Mouse (Mus musculus): ENCODE results near the gene Dpp7. TPM values are rescaled to one million over a fixed set of nuclear protein-coding genes. Genes with fewer than 3 reads are reported as not detected.

The Dpp7 gene
- total and polyA plus RNA-seq, 3 experiments = 24.6 to 25.9 TPM; not detected in 1

DNA sequence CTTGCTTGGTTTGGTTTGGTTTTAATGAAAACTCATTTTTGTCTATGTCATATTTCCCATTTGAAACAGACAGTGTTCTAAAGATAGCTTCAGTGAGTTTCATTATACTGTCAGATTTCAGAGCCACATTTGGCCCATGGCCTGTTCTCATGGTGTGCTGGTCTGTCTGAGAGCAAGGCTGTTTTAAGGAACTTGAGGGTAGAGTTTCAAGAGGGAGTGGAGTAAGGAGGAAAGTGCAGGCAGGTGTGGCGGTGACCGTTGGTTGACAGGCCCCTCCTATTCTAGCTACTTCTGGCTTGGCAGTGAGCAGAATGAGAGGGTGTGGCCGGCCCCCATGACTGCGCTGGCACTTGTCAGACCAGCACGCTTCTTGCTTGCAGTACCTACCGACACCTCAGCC is 17.9 kb downstream of the Dpp7 start:
- H3K27ac ChIP-seq (ENCODE audit: control insufficient read depth, low read depth, low read length) = no peak overlapping the region
- no peaks in the 10 kb centered on the region for H3K9me3 ChIP-seq (replicated peaks; ENCODE audit: insufficient read depth, low read length)
- H3K9ac ChIP-seq (ENCODE audit: control insufficient read depth, low read depth, low read length, poor library complexity, severe bottlenecking) = no peak overlapping the region
- peaks cover 10 to 13% of the 10 kb centered on the region in 2 experiments for H3K36me3 ChIP-seq (ENCODE audit: control insufficient read depth in 1 of 2, insufficient read depth in 2 of 2, low read length in 2 of 2)
- DNase-seq (ENCODE audit: low read depth, low spot score) = no peak
- TF ChIP-seq MEF2A (IDR thresholded peaks at IDR 0.05; ENCODE audit: extremely low read depth, insufficient replicate concordance, low read depth, low read length, poor library complexity, severe bottlenecking) (no peak), RAD21 (IDR thresholded peaks at IDR 0.05; ENCODE audit: low read depth, low read length) (no peak)
- no peaks in the 10 kb centered on the region for H3K27me3 ChIP-seq (ENCODE audit: control insufficient read depth in 1 of 2, insufficient read depth in 2 of 2, low read length in 2 of 2)
- H3K4me1 ChIP-seq (ENCODE audit: control insufficient read depth in 1 of 2, insufficient read depth in 2 of 2, low read length in 2 of 2) = peaks cover 1 to 9% of the 10 kb centered on the region in 2 experiments; a peak in 3 of 4 replicates
- H3K79me2 ChIP-seq (ENCODE audit: control insufficient read depth, insufficient read depth, low read length, poor library complexity) = peaks cover 10% of the 10 kb centered on the region
- H3K4me3 ChIP-seq (ENCODE audit: control insufficient read depth in 1 of 2, insufficient read depth in 1 of 2, low read depth in 2 of 2, low read length in 2 of 2) = no peak overlapping the region

DNA sequence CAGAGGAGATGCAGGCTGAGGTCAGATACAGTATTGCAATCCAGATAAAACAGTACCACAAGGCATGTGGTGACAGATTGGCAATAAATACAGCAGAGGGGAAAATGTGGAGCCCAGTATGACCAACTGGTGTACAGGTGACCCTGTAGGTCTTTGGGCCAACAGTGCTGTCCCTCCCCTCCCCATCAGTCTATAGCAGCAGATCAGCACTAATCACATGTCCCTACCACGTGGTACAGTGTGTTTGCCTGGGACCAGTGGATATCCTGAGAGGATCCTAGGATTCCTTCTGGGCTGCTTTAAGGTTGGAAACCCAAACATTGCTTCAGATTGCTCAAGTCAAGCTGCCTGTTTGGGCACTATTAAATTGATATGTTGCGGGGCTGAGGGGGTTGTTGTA is 22.6 kb downstream of the Dpp7 start:
- peaks cover 3 to 15% of the 10 kb centered on the region in 2 experiments; a peak in 3 of 4 replicates for H3K4me1 ChIP-seq (ENCODE audit: control insufficient read depth in 1 of 2, insufficient read depth in 2 of 2, low read length in 2 of 2)
- peaks cover 8 to 15% of the 10 kb centered on the region in 2 experiments for H3K36me3 ChIP-seq (ENCODE audit: control insufficient read depth in 1 of 2, insufficient read depth in 2 of 2, low read length in 2 of 2)

DNA sequence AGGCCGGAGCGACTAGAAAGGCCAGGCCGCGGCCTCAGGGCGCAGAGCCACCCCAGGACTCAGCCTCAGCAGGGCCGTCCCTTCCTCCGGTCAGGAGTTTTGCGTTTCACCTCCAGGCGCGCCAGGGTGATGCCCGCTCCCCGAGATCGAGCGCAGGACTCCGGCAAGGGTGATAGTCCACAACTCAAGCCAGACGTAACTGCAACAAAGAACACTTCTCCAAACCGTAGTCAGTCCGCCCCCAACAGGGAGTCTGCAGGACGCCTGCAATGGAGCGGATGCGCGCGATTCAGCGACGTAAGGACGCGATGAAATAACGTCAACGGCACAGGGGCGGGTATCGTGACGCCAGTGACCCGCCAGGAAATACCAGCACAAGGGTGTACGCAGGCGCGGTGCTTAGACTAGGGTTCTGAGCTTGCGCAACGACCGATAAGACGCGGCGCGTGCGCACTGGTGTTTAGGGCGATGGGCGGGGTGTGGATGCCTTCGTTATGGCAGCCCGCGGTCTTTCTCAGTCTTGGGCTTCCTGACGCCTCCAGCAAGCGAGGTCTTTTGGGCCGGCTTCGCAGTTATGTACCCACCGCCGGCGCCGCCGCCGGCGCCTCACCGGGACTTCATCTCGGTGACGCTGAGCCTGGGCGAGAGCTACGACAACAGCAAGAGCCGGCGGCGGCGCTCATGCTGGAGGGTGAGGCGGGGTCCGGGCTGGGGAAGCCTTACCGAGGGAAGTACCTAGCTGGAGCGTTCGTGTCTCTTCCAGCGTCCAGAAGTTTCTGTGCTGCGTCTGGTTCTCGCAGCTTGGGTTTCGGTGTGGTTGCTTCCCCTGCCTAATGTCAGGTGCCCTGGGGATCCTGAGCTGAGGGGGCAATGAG is 23.6 kb downstream of the Dpp7 start, which contains the start of gene Man1b1:
Gene Man1b1 (plus strand): TSS at position 53 of the 875 bp plus-strand sequence.
- Histone ChIP-seq H3K9me3 (replicated peaks; ENCODE audit: insufficient read depth, low read length) (no peaks in the 10 kb centered on the region), H3K27ac (ENCODE audit: control insufficient read depth, low read depth, low read length) (peak within 1 kb of the TSS; percentile 84), H3K4me3 (ENCODE audit: control insufficient read depth in 1 of 2, insufficient read depth in 1 of 2, low read depth in 2 of 2, low read length in 2 of 2) (peak within 1 kb of the TSS; percentile 78 to 92), H3K36me3 (ENCODE audit: control insufficient read depth in 1 of 2, insufficient read depth in 2 of 2, low read length in 2 of 2) (peaks cover 1 to 15% of the 10 kb centered on the region in 2 experiments), H3K9ac (ENCODE audit: control insufficient read depth, low read depth, low read length, poor library complexity, severe bottlenecking) (peak within 1 kb of the TSS; percentile 90), H3K4me1 (ENCODE audit: control insufficient read depth in 1 of 2, insufficient read depth in 2 of 2, low read length in 2 of 2) (peaks cover 3 to 15% of the 10 kb centered on the region in 2 experiments; a peak in 3 of 4 replicates), H3K27me3 (ENCODE audit: control insufficient read depth in 1 of 2, insufficient read depth in 2 of 2, low read length in 2 of 2) (no peaks in the 10 kb centered on the region), H3K79me2 (ENCODE audit: control insufficient read depth, insufficient read depth, low read length, poor library complexity) (peaks cover 22% of the 10 kb centered on the region)
- DNase-seq (ENCODE audit: low read depth, low spot score) = peak; percentile 100
- TF ChIP-seq KAT2A (conservative IDR thresholded peaks at IDR 0.05; ENCODE audit: low read depth, low read length) (peak; percentile 84), ZKSCAN1 (IDR thresholded peaks at IDR 0.05; ENCODE audit: low read depth, low read length) (no peak), JUND (IDR thresholded peaks at IDR 0.05; ENCODE audit: low read depth, low read length) (no peak), GABPA (IDR thresholded peaks at IDR 0.05; ENCODE audit: low read depth, low read length) (peak; percentile 86; the same call in 1 of the 2 replicates), MYC (IDR thresholded peaks at IDR 0.05; ENCODE audit: low read depth, low read length) (peak; percentile 55; the same call in 1 of the 2 replicates), MEF2A (IDR thresholded peaks at IDR 0.05; ENCODE audit: extremely low read depth, insufficient replicate concordance, low read depth, low read length, poor library complexity, severe bottlenecking) (no peak), ZNF384 (IDR thresholded peaks at IDR 0.05; ENCODE audit: low read depth, low read length) (no peak), EP300 (IDR thresholded peaks at IDR 0.05; ENCODE audit: low read depth in 1 of 2, low read length in 2 of 2) (0 out of 4 replicates have a peak, but pooled peaks of 1 of the 2 experiments have one; percentile 2), TCF12 (IDR thresholded peaks at IDR 0.05; ENCODE audit: low read depth, low read length) (peak; percentile 66; the same call in 1 of the 2 replicates), SMC3 (IDR thresholded peaks at IDR 0.05; ENCODE audit: low read depth, low read length) (no peak), ZC3H11A (IDR thresholded peaks at IDR 0.05; ENCODE audit: low read depth, low read length) (no peak), TBP (IDR thresholded peaks at IDR 0.05; ENCODE audit: low read depth, low read length) (peak; percentile 53; the same call in 1 of the 2 replicates), NELFE (IDR thresholded peaks at IDR 0.05; ENCODE audit: low read depth, low read length) (peak; percentile 88), RCOR1 (IDR thresholded peaks at IDR 0.05; ENCODE audit: low read depth, low read length) (no peak), MAZ (IDR thresholded peaks at IDR 0.05; ENCODE audit: low read depth, low read length) (no peak; the same call in 1 of the 2 replicates), MYB (IDR thresholded peaks at IDR 0.05; ENCODE audit: low read depth, low read length) (peak; percentile 75), ETS1 (IDR thresholded peaks at IDR 0.05; ENCODE audit: low read depth, low read length) (peak; percentile 74; the same call in 1 of the 2 replicates), ELF1 (IDR thresholded peaks at IDR 0.05; ENCODE audit: low read depth, low read length) (peak; percentile 92), E2F4 (IDR thresholded peaks at IDR 0.05; ENCODE audit: borderline replicate concordance, low read depth, low read length) (peak; percentile 71; the same call in 1 of the 2 replicates), CHD1 (IDR thresholded peaks at IDR 0.05; ENCODE audit: low read depth, low read length) (no peak)

More for the DNA sequence above, 22.6 kb downstream of the Dpp7 start:
- Histone ChIP-seq H3K9me3 (replicated peaks; ENCODE audit: insufficient read depth, low read length) (no peaks in the 10 kb centered on the region), H3K79me2 (ENCODE audit: control insufficient read depth, insufficient read depth, low read length, poor library complexity) (peaks cover 22% of the 10 kb centered on the region), H3K27ac (ENCODE audit: control insufficient read depth, low read depth, low read length) (no peak overlapping the region), H3K27me3 (ENCODE audit: control insufficient read depth in 1 of 2, insufficient read depth in 2 of 2, low read length in 2 of 2) (no peaks in the 10 kb centered on the region), H3K9ac (ENCODE audit: control insufficient read depth, low read depth, low read length, poor library complexity, severe bottlenecking) (peak overlapping the region; percentile 86), H3K4me3 (ENCODE audit: control insufficient read depth in 1 of 2, insufficient read depth in 1 of 2, low read depth in 2 of 2, low read length in 2 of 2) (peak overlapping the region; percentile 72 to 86)
- no peak for DNase-seq (ENCODE audit: low read depth, low spot score)
- TF ChIP-seq MAX (IDR thresholded peaks at IDR 0.05; ENCODE audit: low read length) (0 out of 2 replicates have a peak, but pooled peaks have one; percentile 24), USF1 (IDR thresholded peaks at IDR 0.05; ENCODE audit: low read depth, low read length) (peak; percentile 34; the same call in 1 of the 2 replicates), NELFE (IDR thresholded peaks at IDR 0.05; ENCODE audit: low read depth, low read length) (no peak)
